Mouse (Mus musculus) liver, embryonic 14.5 days (tissue): ENCODE measurements around the gene Sst. TPM values are rescaled to one million over a fixed set of nuclear protein-coding genes. Genes with fewer than 3 reads are reported as not detected.

Source experiments
- ATAC-seq: fragments of 200-750 bp; cut with Nextera tagmentation; 2 replicates; pipeline ENCODE4 v1.8.0; 2017; ENCODE audit warnings: moderate number of reproducible peaks, mild to moderate bottlenecking, moderate library complexity; ENCODE audit not compliant: insufficient read depth
- DNase-seq, 3 experiments: peaks; one replicate each; pipeline ENCODE4 v3.0.0-alpha.2; 2012 to 2013; ENCODE audit warnings: low read depth in 3 of 3, low spot score in 3 of 3
- H3K27ac ChIP-seq: fragments of 300-500 bp; sonication (generic); 2 replicates; pipeline ENCODE4 v1.5.1; 2014; ENCODE audit warnings: moderate library complexity, mild to moderate bottlenecking, control low read depth, inconsistent platforms
- H3K27me3 ChIP-seq: fragments of 300-500 bp; sonication (generic); 2 replicates; pipeline ENCODE4 v1.6.1; 2014; ENCODE audit warnings: mild to moderate bottlenecking, low read length, moderate library complexity; ENCODE audit not compliant: control insufficient read depth, insufficient read depth
- H3K36me3 ChIP-seq: fragments of 300-500 bp; sonication (generic); replicated peaks from 2 replicates; pipeline ENCODE4 v1.6.1; 2014; ENCODE audit warnings: low read depth; ENCODE audit not compliant: control insufficient read depth, insufficient read depth
- H3K4me1 ChIP-seq, 2 experiments: fragments of 200-500 bp in 1 of 2; fragments of 300-500 bp in 1 of 2; sonication (generic) in 1 of 2; replicated peaks; 2 replicates each; pipeline ENCODE4 v1.6.1; 2012 to 2014; ENCODE audit warnings: antibody characterized with exemption in 1 of 2, inconsistent platforms in 1 of 2, low read length in 1 of 2; ENCODE audit not compliant: control insufficient read depth in 2 of 2, insufficient read depth in 2 of 2
- H3K4me2 ChIP-seq: fragments of 300-500 bp; sonication (generic); 2 replicates; pipeline ENCODE4 v1.6.1; 2014; ENCODE audit warnings: low read depth, mild to moderate bottlenecking, control low read depth, moderate library complexity
- H3K4me3 ChIP-seq, 2 experiments: fragments of 200-500 bp in 1 of 2; fragments of 300-500 bp in 1 of 2; sonication (generic) in 1 of 2; 2 replicates each; pipeline ENCODE4 v1.5.1; 2012 to 2014; ENCODE audit warnings: low read depth in 2 of 2, low read length in 2 of 2, mild to moderate bottlenecking in 2 of 2, control low read depth in 1 of 2, inconsistent platforms in 1 of 2, moderate library complexity in 1 of 2; ENCODE audit not compliant: insufficient read depth in 1 of 2
- H3K9ac ChIP-seq: fragments of 300-500 bp; sonication (generic); replicated peaks from 2 replicates; pipeline ENCODE4 v1.6.1; 2014; ENCODE audit warnings: mild to moderate bottlenecking, control low read depth, moderate library complexity
- H3K9me3 ChIP-seq: fragments of 300-500 bp; sonication (generic); 2 replicates; pipeline ENCODE4 v1.6.1; 2016; ENCODE audit warnings: low read length, mixed read lengths; ENCODE audit not compliant: control insufficient read depth
- CTCF ChIP-seq: IDR thresholded peaks from 2 replicates; pipeline ENCODE4 v1.5.1; 2016; ENCODE audit warnings: antibody characterized with exemption, low read depth, control low read depth
- EP300 ChIP-seq: IDR thresholded peaks from 2 replicates; pipeline ENCODE4 v1.6.1; 2016; ENCODE audit warnings: antibody characterized with exemption, low read depth
- WGBS: fragments of 180-500 bp; shearing (Covaris S2); extraction: QIAGEN DNeasy Blood & Tissue Kit; methylation state at CpG from one replicate; pipeline ENCODE4 v1.1.7; 2014; ENCODE audit not compliant: insufficient replicate concordance; 5-methylcytosine and 5-hydroxymethylcytosine counted together
- polyA plus RNA-seq, 2 experiments: library from polyadenylated mRNA; depleted of rRNA in 1 of 2; stranded (reverse) in 1 of 2; unstranded in 1 of 2; fragments of >200 nt; fragmentation: Nextera tagmentation in 1 of 2; extraction: Ambion mirVana in 1 of 2; gene quantifications; 2 replicates each; pipeline versions ENCODE4 v1.2.1 to v1.2.3; 2012 to 2014

Gene Sst
- polyA plus RNA-seq, 2 experiments, result 0.04 TPM; not detected in 1

- DNase-seq (no peak), ATAC-seq (no peak)
- H3K4me1 ChIP-seq, result no peaks in the 10 kb centered on the region
- H3K9me3 ChIP-seq, result no peaks in the 10 kb centered on the region
- TF ChIP-seq CTCF, result no peak
- TF ChIP-seq EP300, result no peak
- no peaks in the 10 kb centered on the region for H3K36me3 ChIP-seq
- H3K4me3 ChIP-seq, result no peak overlapping the region
- no peak overlapping the region for H3K4me2 ChIP-seq
- H3K27me3 ChIP-seq, result peaks cover 4% of the 10 kb centered on the region; the same call in 1 of the 2 replicates
- 7% methylated on average over 9 of the region's 9 CpGs for WGBS
- no peak overlapping the region for H3K27ac ChIP-seq
- H3K9ac ChIP-seq, result no peak overlapping the region
Measured at GRCm38 (mm10) chr16:23890151-23890550, 607 bp downstream of the Sst start.

- Histone ChIP-seq H3K4me2 (no peak overlapping the region), H3K27me3 (peaks cover 4% of the 10 kb centered on the region; the same call in 1 of the 2 replicates), H3K27ac (no peak overlapping the region), H3K9ac (no peak overlapping the region), H3K9me3 (no peaks in the 10 kb centered on the region), H3K36me3 (no peaks in the 10 kb centered on the region), H3K4me1 (no peaks in the 10 kb centered on the region), H3K4me3 (no peak overlapping the region)
- DNase-seq (no peak), ATAC-seq (no peak)
- WGBS, result 60% methylated on average over 10 of the region's 10 CpGs
- TF ChIP-seq EP300 (no peak), CTCF (no peak)
Measured at GRCm38 (mm10) chr16:23887910-23888579, 2.7 kb downstream of the Sst start.

- no peaks in the 10 kb centered on the region for H3K9me3 ChIP-seq
- no peak for ATAC-seq
- H3K9ac ChIP-seq, result no peak overlapping the region
- WGBS, result 63% methylated on average over 12 of the region's 12 CpGs
- no peak overlapping the region for H3K4me2 ChIP-seq
- TF ChIP-seq CTCF (no peak), EP300 (no peak)
- no peaks in the 10 kb centered on the region for H3K27me3 ChIP-seq
- H3K4me3 ChIP-seq, result no peak overlapping the region
- H3K36me3 ChIP-seq, result no peaks in the 10 kb centered on the region
- no peaks in the 10 kb centered on the region for H3K4me1 ChIP-seq
- no peak overlapping the region for H3K27ac ChIP-seq
- no peak for DNase-seq
Measured at GRCm38 (mm10) chr16:23885098-23885497, 5.7 kb downstream of the Sst start.

DNA sequence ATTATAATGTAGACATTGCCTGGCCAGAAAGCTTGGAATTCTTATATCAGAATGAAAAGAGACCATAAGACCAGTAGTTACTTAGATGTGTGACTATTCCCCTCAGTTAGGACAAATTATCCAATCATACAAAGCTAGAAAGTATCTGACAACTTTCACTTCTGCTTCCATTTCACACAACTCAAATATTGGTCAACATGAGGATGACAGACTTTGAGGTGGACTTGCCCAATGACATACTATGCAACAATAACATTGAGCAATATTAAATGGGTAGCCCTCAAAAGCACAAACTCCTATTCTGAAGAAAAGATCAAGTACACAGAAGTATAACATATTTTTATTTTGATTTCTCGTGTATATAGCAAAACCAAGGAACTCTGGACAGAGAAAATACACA is 35.5 kb downstream of the Sst start:
- DNase-seq, result peak in 1 of 3 experiments; percentile 4
- H3K4me2 ChIP-seq, result no peak overlapping the region
- no peak overlapping the region for H3K27ac ChIP-seq
- H3K9ac ChIP-seq, result no peak overlapping the region
- no peaks in the 10 kb centered on the region for H3K9me3 ChIP-seq
- TF ChIP-seq EP300, result no peak
- TF ChIP-seq CTCF, result no peak
- no peaks in the 10 kb centered on the region for H3K27me3 ChIP-seq
- no peaks in the 10 kb centered on the region for H3K36me3 ChIP-seq
- no peak overlapping the region for H3K4me3 ChIP-seq
- H3K4me1 ChIP-seq, result no peaks in the 10 kb centered on the region
- ATAC-seq, result no peak
- 35% methylated on average over 1 of the region's 1 CpGs for WGBS

GRCm38 (mm10) chr16:23849720-23850119 is 41.0 kb downstream of the Sst start:
- no peak overlapping the region for H3K4me3 ChIP-seq
- DNase-seq (no peak), ATAC-seq (no peak)
- no peaks in the 10 kb centered on the region for H3K27me3 ChIP-seq
- no peak overlapping the region for H3K9ac ChIP-seq
- H3K9me3 ChIP-seq, result no peaks in the 10 kb centered on the region
- no peak overlapping the region for H3K27ac ChIP-seq
- no peaks in the 10 kb centered on the region for H3K4me1 ChIP-seq
- no peak overlapping the region for H3K4me2 ChIP-seq
- no peaks in the 10 kb centered on the region for H3K36me3 ChIP-seq
- TF ChIP-seq CTCF (no peak), EP300 (no peak)
